Mouse (Mus musculus) gonadal fat pad, adult 2 months (tissue): ENCODE data around the gene Il22ra1. TPM values are rescaled to one million over a fixed set of nuclear protein-coding genes. Genes with fewer than 3 reads are reported as not detected.
A peak's percentile ranks its signal among the peaks of the same experiment; 100 is the strongest.
"Not testable (repeated sequence)": the region's sequence is repeated elsewhere in the genome, so short reads cannot be mapped to it uniquely, and the experiment has no call there.

ENCODE experiments used
- DNase-seq: peaks from one replicate; pipeline ENCODE4 v3.0.0-alpha.2; 2012; ENCODE audit warnings: low read depth
- polyA plus RNA-seq: library from polyadenylated mRNA; depleted of rRNA; stranded (reverse); fragments of >200 nt; gene quantifications from 2 replicates; pipeline ENCODE4 v1.2.3, GENCODE M21; 2012; rRNA removed

The Il22ra1 gene
- polyA plus RNA-seq: 0.57 and 0.96 TPM in 2 replicates

- DNase-seq: no peak
These were observed at the start of gene Il22ra1 for GRCm38 (mm10) chr4:135727817-135728216. Gene Il22ra1 (plus strand): TSS chr4:135728172.

GRCm38 (mm10) chr4:135679316-135679715 is 48.7 kb upstream of the Il22ra1 start:
- DNase-seq: no peak

DNA sequence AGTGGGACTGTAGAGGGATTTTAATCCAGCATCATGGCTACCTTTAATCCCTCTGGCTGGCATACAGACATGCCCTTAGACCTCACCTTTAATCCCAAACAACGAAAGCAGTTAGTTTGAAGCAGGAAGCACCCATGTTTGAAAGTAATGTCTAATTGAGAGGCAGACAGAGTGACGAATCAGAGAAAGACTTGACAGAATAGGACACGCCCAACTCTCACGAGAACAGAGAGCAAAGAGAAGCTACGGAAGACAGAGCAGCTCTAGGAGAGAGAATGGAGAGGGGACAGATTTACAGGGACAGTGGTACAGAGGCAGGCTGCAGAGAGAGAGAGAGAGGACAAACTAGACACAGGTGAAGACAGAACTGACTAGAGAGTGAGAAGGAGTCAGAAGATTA is 46.2 kb upstream of the Il22ra1 start:
- no peak for DNase-seq

DNA sequence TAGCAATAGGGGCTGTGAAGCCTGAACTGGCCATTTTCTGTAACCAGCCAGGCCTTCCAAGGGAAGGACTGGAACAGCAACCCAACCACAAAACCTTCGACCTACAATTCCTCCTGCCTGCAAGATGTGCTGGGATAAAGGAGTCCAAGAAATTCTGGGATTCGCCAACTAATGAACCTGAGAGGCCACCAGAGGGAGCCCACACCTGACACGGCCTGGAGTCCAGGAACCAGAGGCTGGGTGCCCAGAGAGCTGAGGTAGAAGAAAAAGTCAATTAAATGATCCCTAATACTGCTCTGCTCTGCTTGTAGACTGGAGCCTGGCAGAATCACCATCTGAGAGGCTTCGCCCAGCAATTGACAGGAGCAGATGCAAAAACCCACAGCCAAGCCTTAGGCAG is 44.4 kb upstream of the Il22ra1 start:
- DNase-seq: no peak

GRCm38 (mm10) chr4:135684731-135685130 is 43.2 kb upstream of the Il22ra1 start:
- no peak for DNase-seq

DNA sequence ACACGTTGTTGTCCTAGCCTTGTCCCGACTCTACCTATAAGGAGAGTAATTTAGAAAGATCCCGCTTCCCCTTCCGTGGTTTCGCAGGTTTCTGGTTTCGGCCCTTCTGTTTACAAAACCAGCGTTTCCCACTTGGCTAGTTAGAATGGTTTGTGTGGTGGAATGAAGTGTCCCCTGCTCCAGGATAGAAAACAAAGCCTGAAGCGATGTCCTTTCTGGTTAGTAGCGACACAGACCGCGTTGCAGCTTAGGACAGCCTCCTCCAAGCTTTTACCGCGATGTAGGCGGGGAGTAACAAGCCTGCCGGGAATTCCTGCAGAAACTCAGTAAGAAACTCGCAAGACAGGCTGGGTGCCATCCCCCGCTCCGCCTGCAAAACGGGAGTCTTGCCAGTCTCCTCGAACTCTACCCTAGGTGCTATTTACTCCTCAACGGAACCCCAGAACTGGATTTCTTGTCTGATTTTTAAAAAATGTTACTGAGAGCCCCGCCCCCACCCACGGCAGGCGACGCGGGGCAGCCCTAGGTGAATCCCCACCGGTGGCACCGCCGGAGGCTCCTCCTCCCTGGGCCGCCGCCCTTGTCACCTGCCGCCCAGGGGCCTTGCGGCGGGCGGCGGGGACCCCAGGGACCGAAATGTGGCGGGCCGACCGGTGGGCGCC is 41.9 kb upstream of the Il22ra1 start, which contains the start of gene Ifnlr1:
Ifnlr1 (plus strand) TSS at position 382 of the 662 bp plus-strand sequence.
- no peak for DNase-seq

- no peak for DNase-seq
These were observed 41.4 kb upstream of the Il22ra1 start for GRCm38 (mm10) chr4:135686568-135686953.

GRCm38 (mm10) chr4:135689797-135690196 is 38.2 kb upstream of the Il22ra1 start:
- peak; percentile 71 for DNase-seq

DNA sequence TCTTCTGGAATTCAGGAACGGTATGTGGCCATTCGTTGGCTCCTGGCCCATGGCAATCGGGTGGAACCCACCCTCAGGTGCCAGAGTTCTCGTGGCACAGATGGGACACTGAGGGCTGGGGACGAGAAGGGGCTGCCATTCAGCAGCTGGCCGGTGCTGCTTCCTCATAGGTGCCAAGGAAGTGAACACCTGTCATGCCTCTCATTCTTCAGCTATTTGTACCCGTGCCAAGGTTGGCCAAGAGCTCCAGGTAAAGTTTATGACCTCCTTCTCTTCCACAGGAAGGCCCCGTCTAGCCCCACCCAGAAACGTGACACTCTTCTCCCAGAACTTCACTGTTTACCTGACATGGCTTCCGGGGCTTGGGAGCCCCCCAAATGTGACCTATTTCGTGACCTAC is 37.7 kb upstream of the Il22ra1 start:
- no peak for DNase-seq

DNA sequence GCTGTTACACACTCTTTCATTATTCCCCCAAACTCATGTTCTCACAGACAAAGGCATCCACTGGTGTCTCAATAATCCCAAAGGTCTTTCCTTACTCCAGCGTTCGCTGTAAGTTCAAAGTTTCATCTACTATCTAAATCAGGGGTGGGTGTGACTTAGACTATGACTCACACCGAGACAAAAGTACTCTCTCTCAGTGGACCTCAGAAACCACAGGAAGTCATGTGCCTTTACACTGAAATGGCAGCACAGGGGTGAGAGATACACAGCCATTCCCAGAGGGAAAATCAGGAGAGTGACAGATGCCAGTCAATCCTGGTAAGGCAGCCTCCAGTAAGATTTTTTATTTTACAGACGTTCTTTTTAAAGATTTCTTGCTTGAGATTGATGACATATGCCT is 35.1 kb upstream of the Il22ra1 start:
- DNase-seq: no peak

GRCm38 (mm10) chr4:135698498-135698897 is 29.5 kb upstream of the Il22ra1 start:
- no peak for DNase-seq

- no peak for DNase-seq
These were observed 24.5 kb upstream of the Il22ra1 start for GRCm38 (mm10) chr4:135703497-135703896.

GRCm38 (mm10) chr4:135704016-135704415 is 24.0 kb upstream of the Il22ra1 start:
- no peak for DNase-seq

GRCm38 (mm10) chr4:135706045-135706444 is 21.9 kb upstream of the Il22ra1 start:
- no peak for DNase-seq

GRCm38 (mm10) chr4:135709072-135709564 is 18.9 kb upstream of the Il22ra1 start:
- DNase-seq: no peak

GRCm38 (mm10) chr4:135709621-135710020 is 18.4 kb upstream of the Il22ra1 start:
- no peak for DNase-seq

DNA sequence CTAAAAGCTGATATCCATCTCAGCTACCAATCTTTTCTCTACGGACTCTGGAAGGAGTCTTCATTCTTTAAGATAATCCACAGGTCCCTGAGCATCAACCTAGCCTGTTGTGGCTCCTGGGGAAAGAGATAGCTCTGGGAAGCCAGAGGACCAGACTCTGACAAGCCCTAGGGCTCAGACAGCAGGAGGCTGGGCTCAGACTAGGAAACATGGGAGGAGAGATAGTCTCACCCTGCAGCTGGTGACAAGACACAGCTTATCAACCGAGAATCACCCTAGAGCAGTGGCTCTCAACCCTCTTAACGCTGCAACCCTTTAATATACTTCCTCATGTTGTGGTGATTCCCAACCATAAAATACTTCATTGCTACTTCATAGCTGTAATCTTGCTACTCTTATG is 17.6 kb upstream of the Il22ra1 start:
- DNase-seq: no peak

DNA sequence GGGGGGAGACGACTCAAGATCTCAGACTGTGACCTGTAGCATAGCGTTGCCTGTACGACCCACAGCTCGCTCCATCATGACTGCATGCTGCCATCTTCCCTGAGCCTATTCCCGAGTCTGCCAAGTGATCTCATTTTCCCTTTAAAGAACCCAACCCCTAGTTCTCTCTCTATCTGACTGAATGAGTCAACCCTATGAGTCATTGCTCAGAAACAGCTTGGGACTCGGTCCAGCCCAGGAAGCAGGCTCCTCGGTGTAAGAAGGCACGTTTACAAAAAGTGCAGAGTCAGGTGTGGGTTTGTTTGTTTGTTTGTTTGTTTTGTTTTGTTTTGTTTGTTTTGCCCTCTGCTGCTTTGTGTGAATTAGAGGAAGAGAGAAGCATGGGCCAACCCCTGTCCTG is 13.2 kb upstream of the Il22ra1 start:
- no peak for DNase-seq

GRCm38 (mm10) chr4:135716438-135716837 is 11.5 kb upstream of the Il22ra1 start:
- not testable (repeated sequence) for DNase-seq

DNA sequence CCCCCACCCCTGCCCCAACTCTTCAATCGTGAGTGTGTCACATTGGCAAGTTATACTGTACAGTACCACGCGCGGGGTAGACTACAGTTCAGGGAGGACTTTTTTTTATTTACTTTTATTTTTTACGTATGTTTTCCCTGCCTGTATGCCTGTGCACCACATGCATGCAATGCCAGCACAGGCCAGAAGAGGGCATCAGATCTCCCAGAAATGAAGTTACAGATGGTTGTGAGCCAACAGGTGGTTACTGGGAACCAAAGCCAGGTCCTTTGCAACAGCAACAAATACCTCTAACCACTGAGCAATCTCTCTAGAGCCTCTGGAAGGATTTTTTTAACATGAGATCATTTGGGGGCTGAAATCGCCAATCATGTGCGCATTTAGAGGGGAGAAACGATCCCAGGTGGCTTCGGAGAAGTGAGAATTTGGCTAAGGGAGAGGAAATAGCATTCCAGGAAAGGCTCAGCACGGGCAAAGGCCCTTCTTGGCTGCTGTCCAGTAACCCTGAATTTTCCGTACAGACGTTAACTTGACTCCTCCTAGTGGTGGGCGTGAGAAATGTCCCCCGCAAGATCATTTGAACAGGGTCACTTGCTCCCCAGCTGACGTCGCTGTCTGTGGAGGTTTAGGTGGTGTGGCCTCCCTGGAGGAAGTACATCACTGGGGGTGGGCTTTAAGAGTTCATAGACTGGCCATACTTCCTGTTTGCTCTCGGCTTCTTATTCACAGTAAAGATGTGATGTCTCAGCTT is 5.3 kb upstream of the Il22ra1 start:
- no peak for DNase-seq

GRCm38 (mm10) chr4:135726416-135726815 is 1.6 kb upstream of the Il22ra1 start:
- no peak for DNase-seq

GRCm38 (mm10) chr4:135730204-135730603 is 2.2 kb downstream of the Il22ra1 start:
- DNase-seq: no peak

DNA sequence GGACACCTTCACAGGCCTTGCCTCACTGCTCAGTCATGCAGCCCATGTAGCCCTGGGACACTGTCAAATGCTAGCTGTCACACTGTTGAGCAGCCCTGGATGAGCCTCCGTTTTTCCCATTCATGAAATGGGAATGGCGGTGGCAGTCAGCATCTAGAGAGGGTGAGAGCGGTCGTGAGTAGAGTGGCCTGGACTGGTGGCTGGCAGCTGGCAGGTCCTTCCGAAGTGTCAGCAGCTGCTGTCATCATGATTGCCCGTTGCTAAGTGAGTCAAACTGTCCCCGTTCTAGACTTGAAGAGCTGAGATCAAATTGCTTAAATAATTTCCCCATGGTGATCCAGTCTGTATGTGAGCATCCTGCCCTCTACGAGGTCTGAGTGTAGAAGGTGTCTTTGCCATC is 3.0 kb downstream of the Il22ra1 start:
- DNase-seq: no peak
